Mouse (Mus musculus) MEL (cell line): ENCODE measurements around the gene Klhdc7b. TPM values are rescaled to one million over a fixed set of nuclear protein-coding genes. Genes with fewer than 3 reads are reported as not detected.
A peak's percentile ranks its signal among the peaks of the same experiment; 100 is the strongest.

Experiments used
- DNase-seq: peaks from one replicate; pipeline ENCODE4 v3.0.0; 2011; ENCODE audit warnings: low read depth, low spot score
- H3K27ac ChIP-seq: 2 replicates; pipeline ENCODE4 v1.5.1; 2012; ENCODE audit warnings: low read depth, mild to moderate bottlenecking, control low read depth, low read length, moderate library complexity; ENCODE audit not compliant: control insufficient read depth
- H3K27me3 ChIP-seq, 2 experiments: fragments of 150-350 bp in 1 of 2; sonication (generic) in 1 of 2; 2 replicates each; pipeline ENCODE4 v1.6.1; 2012; ENCODE audit warnings: low read length in 2 of 2, mild to moderate bottlenecking in 2 of 2, improper control_type of control experiment in 1 of 2, moderate library complexity in 1 of 2; ENCODE audit not compliant: insufficient read depth in 2 of 2, control insufficient read depth in 1 of 2
- H3K36me3 ChIP-seq, 2 experiments: 2 replicates each; pipeline ENCODE4 v1.6.1; 2012 to 2014; ENCODE audit warnings: low read length in 2 of 2, improper control_type of control experiment in 1 of 2, inconsistent platforms in 1 of 2, mild to moderate bottlenecking in 1 of 2; ENCODE audit not compliant: insufficient read depth in 2 of 2, control insufficient read depth in 1 of 2
- H3K4me1 ChIP-seq, 2 experiments: fragments of 150-350 bp in 1 of 2; sonication (generic) in 1 of 2; 2 replicates each; pipeline ENCODE4 v1.6.1; 2012; ENCODE audit warnings: low read length in 2 of 2, improper control_type of control experiment in 1 of 2, mild to moderate bottlenecking in 1 of 2; ENCODE audit not compliant: insufficient read depth in 2 of 2, control insufficient read depth in 1 of 2
- H3K4me3 ChIP-seq, 2 experiments: fragments of 150-350 bp in 1 of 2; sonication (generic) in 1 of 2; 2 replicates each; pipeline ENCODE4 v1.5.1; 2012; ENCODE audit warnings: low read depth in 2 of 2, low read length in 2 of 2, mild to moderate bottlenecking in 2 of 2, moderate library complexity in 2 of 2, control low read depth in 1 of 2, improper control_type of control experiment in 1 of 2; ENCODE audit not compliant: control insufficient read depth in 1 of 2, insufficient read depth in 1 of 2
- H3K79me2 ChIP-seq: 2 replicates; pipeline ENCODE4 v1.6.1; 2012; ENCODE audit warnings: mild to moderate bottlenecking, low read length, moderate library complexity; ENCODE audit not compliant: control insufficient read depth, poor library complexity, insufficient read depth
- H3K9ac ChIP-seq: 2 replicates; pipeline ENCODE4 v1.6.1; 2012; ENCODE audit warnings: low read depth, mild to moderate bottlenecking, control low read depth, low read length, moderate library complexity; ENCODE audit not compliant: control insufficient read depth, poor library complexity, severe bottlenecking
- H3K9me3 ChIP-seq: fragments of 150-350 bp; sonication (generic); replicated peaks from 2 replicates; pipeline ENCODE4 v1.6.1; 2012; ENCODE audit warnings: mild to moderate bottlenecking, low read length, improper control_type of control experiment, moderate library complexity; ENCODE audit not compliant: insufficient read depth
- BHLHE40 ChIP-seq: IDR thresholded peaks from 2 replicates; pipeline ENCODE4 v1.6.1; 2012; ENCODE audit warnings: low read depth, mild to moderate bottlenecking, inconsistent platforms, low read length, improper control_type of control experiment, borderline replicate concordance
- CTCF ChIP-seq, 3 experiments: IDR thresholded peaks in 2 of 3; conservative IDR thresholded peaks in 1 of 3; 2 replicates each; pipeline ENCODE4 v1.5.1; 2011 to 2012; ENCODE audit warnings: low read length in 3 of 3, low read depth in 2 of 3, mild to moderate bottlenecking in 2 of 3, improper control_type of control experiment in 1 of 3, inconsistent platforms in 1 of 3, mixed read lengths in 1 of 3, moderate library complexity in 1 of 3; ENCODE audit not compliant: control insufficient read depth in 1 of 3, insufficient read depth in 1 of 3, poor library complexity in 1 of 3, severe bottlenecking in 1 of 3
- GABPA ChIP-seq: IDR thresholded peaks from 2 replicates; pipeline ENCODE4 v1.6.1; 2012; ENCODE audit warnings: low read depth, mild to moderate bottlenecking, inconsistent platforms, low read length, improper control_type of control experiment, moderate library complexity
- GATA1 ChIP-seq: IDR thresholded peaks from 2 replicates; pipeline ENCODE4 v1.6.1; 2011; ENCODE audit warnings: low read depth, low read length, improper control_type of control experiment
- HCFC1 ChIP-seq: IDR thresholded peaks from 2 replicates; pipeline ENCODE4 v1.6.1; 2012; ENCODE audit warnings: low read depth, mild to moderate bottlenecking, inconsistent platforms, low read length, improper control_type of control experiment, moderate library complexity
- MAFK ChIP-seq: IDR thresholded peaks from 2 replicates; pipeline ENCODE4 v1.6.1; 2011; ENCODE audit warnings: low read depth, mild to moderate bottlenecking, low read length, improper control_type of control experiment, borderline replicate concordance
- MAX ChIP-seq: IDR thresholded peaks from 2 replicates; pipeline ENCODE4 v1.6.1; 2011; ENCODE audit warnings: low read length, improper control_type of control experiment
- MAZ ChIP-seq: IDR thresholded peaks from 2 replicates; pipeline ENCODE4 v1.6.1; 2012; ENCODE audit warnings: low read depth, mild to moderate bottlenecking, inconsistent platforms, low read length, improper control_type of control experiment
- MXI1 ChIP-seq: IDR thresholded peaks from 2 replicates; pipeline ENCODE4 v1.6.1; 2011; ENCODE audit warnings: mild to moderate bottlenecking, low read depth, low read length, improper control_type of control experiment
- MYB ChIP-seq: IDR thresholded peaks from 2 replicates; pipeline ENCODE4 v1.6.1; 2011; ENCODE audit warnings: mild to moderate bottlenecking, low read depth, low read length, improper control_type of control experiment
- MYC ChIP-seq: IDR thresholded peaks from 2 replicates; pipeline ENCODE4 v1.6.1; 2011; ENCODE audit warnings: low read depth, mild to moderate bottlenecking, low read length, improper control_type of control experiment, moderate library complexity
- NELFE ChIP-seq: IDR thresholded peaks from 2 replicates; pipeline ENCODE4 v1.6.1; 2011; ENCODE audit warnings: low read depth, low read length, improper control_type of control experiment
- POLR2A ChIP-seq, 2 experiments: IDR thresholded peaks; 2 replicates each; pipeline ENCODE4 v1.6.1; 2011 to 2012; ENCODE audit warnings: low read length in 2 of 2, mild to moderate bottlenecking in 2 of 2, control low read depth in 1 of 2, improper control_type of control experiment in 1 of 2, low read depth in 1 of 2, moderate library complexity in 1 of 2; ENCODE audit not compliant: control insufficient read depth in 1 of 2, insufficient read depth in 1 of 2, poor library complexity in 1 of 2
- POLR2AphosphoS5 ChIP-seq: IDR thresholded peaks from 2 replicates; pipeline ENCODE4 v1.6.1; 2012; ENCODE audit warnings: low read depth, borderline replicate concordance, mild to moderate bottlenecking, inconsistent platforms, low read length, moderate library complexity, mixed read lengths
- RAD21 ChIP-seq: IDR thresholded peaks from 2 replicates; pipeline ENCODE4 v1.6.1; 2011; ENCODE audit warnings: mild to moderate bottlenecking, low read depth, low read length, improper control_type of control experiment
- RCOR1 ChIP-seq: IDR thresholded peaks from 2 replicates; pipeline ENCODE4 v1.6.1; 2012; ENCODE audit warnings: low read depth, mild to moderate bottlenecking, inconsistent platforms, low read length, improper control_type of control experiment
- SIN3A ChIP-seq: IDR thresholded peaks from 2 replicates; pipeline ENCODE4 v1.6.1; 2012; ENCODE audit warnings: low read length, improper control_type of control experiment, inconsistent platforms
- SMC3 ChIP-seq: IDR thresholded peaks from 2 replicates; pipeline ENCODE4 v1.6.1; 2011; ENCODE audit warnings: low read depth, low read length, improper control_type of control experiment
- TCF12 ChIP-seq: IDR thresholded peaks from 2 replicates; pipeline ENCODE4 v1.6.1; 2014; ENCODE audit warnings: low read depth, mild to moderate bottlenecking, inconsistent platforms, low read length, improper control_type of control experiment, moderate library complexity
- USF1 ChIP-seq: IDR thresholded peaks from 2 replicates; pipeline ENCODE4 v1.6.1; 2014; ENCODE audit warnings: low read depth, mild to moderate bottlenecking, inconsistent platforms, low read length, improper control_type of control experiment, moderate library complexity
- ZKSCAN1 ChIP-seq: IDR thresholded peaks from 2 replicates; pipeline ENCODE4 v1.6.1; 2012; ENCODE audit warnings: low read depth, mild to moderate bottlenecking, inconsistent platforms, low read length, improper control_type of control experiment, moderate library complexity
- ZMIZ1 ChIP-seq: IDR thresholded peaks from 2 replicates; pipeline ENCODE4 v1.6.1; 2012; ENCODE audit warnings: low read depth, mild to moderate bottlenecking, inconsistent platforms, low read length, improper control_type of control experiment, moderate library complexity
- ZNF384 ChIP-seq: IDR thresholded peaks from 2 replicates; pipeline ENCODE4 v1.6.1; 2012; ENCODE audit warnings: low read depth, mild to moderate bottlenecking, inconsistent platforms, low read length, improper control_type of control experiment
- polyA plus RNA-seq, 2 experiments: library from polyadenylated mRNA; stranded (reverse) in 1 of 2; unstranded in 1 of 2; fragments of >175 nt in 1 of 2; fragments of >200 nt in 1 of 2; gene quantifications; 2 replicates each; pipeline versions ENCODE4 v1.2.1 to v1.2.4; 2012; ENCODE audit warnings: low replicate concordance in 2 of 2, low read depth in 1 of 2; ENCODE audit not compliant: insufficient read length in 2 of 2, insufficient read depth in 1 of 2, missing spikeins in 1 of 2
- total RNA-seq: library from RNA; depleted of rRNA; stranded (reverse); fragments of 300-350 nt; gene quantifications from 2 replicates; pipeline ENCODE4 v1.2.3, GENCODE M21; 2012

The Klhdc7b gene
- total and polyA plus RNA-seq, 3 experiments: 0.01 TPM; not detected in 2

- Histone ChIP-seq H3K27me3 (no peaks in the 10 kb centered on the region), H3K27ac (no peak overlapping the region), H3K9me3 (no peaks in the 10 kb centered on the region), H3K36me3 (peaks cover 0 to 21% of the 10 kb centered on the region in 2 experiments; a peak in 3 of 4 replicates), H3K79me2 (peaks cover 38% of the 10 kb centered on the region), H3K4me3 (no peak overlapping the region), H3K9ac (no peak overlapping the region), H3K4me1 (peaks cover 15 to 16% of the 10 kb centered on the region in 2 experiments)
- DNase-seq: no peak
- no peak for TF ChIP-seq MXI1
- no peak for TF ChIP-seq POLR2A (IDR thresholded peaks at IDR 0.05; ENCODE audit: control insufficient read depth in 1 of 2, insufficient read depth in 1 of 2, low read depth in 1 of 2, low read length in 2 of 2, poor library complexity in 1 of 2)
- TF ChIP-seq USF1: no peak
- no peak for TF ChIP-seq RCOR1
- no peak for TF ChIP-seq POLR2AphosphoS5
- no peak for TF ChIP-seq MYC
- no peak for TF ChIP-seq ZNF384
- TF ChIP-seq ZMIZ1: no peak
- no peak for TF ChIP-seq MYB
- no peak for TF ChIP-seq MAZ
- TF ChIP-seq TCF12: no peak
- no peak for TF ChIP-seq GATA1
- TF ChIP-seq ZKSCAN1: no peak
- no peak for TF ChIP-seq MAFK
- TF ChIP-seq NELFE: no peak
- no peak for TF ChIP-seq MAX
- no peak for TF ChIP-seq BHLHE40
- no peak for TF ChIP-seq GABPA
- TF ChIP-seq SIN3A: no peak
- TF ChIP-seq HCFC1: no peak
- TF ChIP-seq, all 39 proteins: peak for 0
Observed at GRCm38 (mm10) chr15:89353837-89354236, 30.9 kb upstream of the Klhdc7b start.

- H3K9me3 ChIP-seq: no peaks in the 10 kb centered on the region
- TF ChIP-seq CTCF (IDR thresholded peaks at IDR 0.05 in 2 of 3, conservative IDR thresholded peaks at IDR 0.05 in 1 of 3; ENCODE audit: control insufficient read depth in 1 of 3, insufficient read depth in 1 of 3, low read depth in 2 of 3, low read length in 3 of 3, poor library complexity in 1 of 3, severe bottlenecking in 1 of 3): no peak
- TF ChIP-seq RAD21: no peak
- TF ChIP-seq MXI1: no peak
- TF ChIP-seq HCFC1: no peak
- TF ChIP-seq SMC3: no peak
- no peak for TF ChIP-seq TCF12
- H3K27ac ChIP-seq: no peak overlapping the region
- H3K36me3 ChIP-seq: peaks cover 0 to 27% of the 10 kb centered on the region in 2 experiments
- DNase-seq: no peak
- peak overlapping the region; percentile 91 for H3K4me3 ChIP-seq
- peaks cover 21% of the 10 kb centered on the region in 2 experiments for H3K4me1 ChIP-seq
- H3K27me3 ChIP-seq: no peaks in the 10 kb centered on the region
- H3K9ac ChIP-seq: peak overlapping the region; percentile 90
- H3K79me2 ChIP-seq: peaks cover 43% of the 10 kb centered on the region
Observed at GRCm38 (mm10) chr15:89354455-89354854, 30.3 kb upstream of the Klhdc7b start.
